Mouse (Mus musculus) G1E (cell line): ENCODE results near the gene Hcar2. TPM values are rescaled to one million over a fixed set of nuclear protein-coding genes. Genes with fewer than 3 reads are reported as not detected.

Source experiments
- ATAC-seq: 2 replicates; pipeline ENCODE4 v1.8.0; 2016; ENCODE audit warnings: mild to moderate bottlenecking; ENCODE audit not compliant: insufficient number of reproducible peaks, poor library complexity, low FRiP score, severe bottlenecking; ENCODE audit errors: extremely low read depth
- DNase-seq: peaks from one replicate; pipeline ENCODE4 v3.0.0; 2012; ENCODE audit warnings: low spot score
- H3K27me3 ChIP-seq: 2 replicates; pipeline ENCODE4 v1.6.1; 2012; ENCODE audit warnings: mild to moderate bottlenecking, low read length, inconsistent platforms; ENCODE audit not compliant: insufficient read depth
- H3K36me3 ChIP-seq: replicated peaks from 2 replicates; pipeline ENCODE3; 2012; ENCODE audit warnings: mild to moderate bottlenecking, inconsistent platforms
- H3K4me1 ChIP-seq: 2 replicates; pipeline ENCODE4 v1.6.1; 2012; ENCODE audit warnings: low read depth, low read length, inconsistent platforms, mixed read lengths; ENCODE audit not compliant: insufficient read depth
- H3K4me3 ChIP-seq: 2 replicates; pipeline ENCODE4 v1.5.1; 2012; ENCODE audit warnings: low read depth, mild to moderate bottlenecking, inconsistent platforms, low read length, moderate library complexity, mixed read lengths
- H3K9me3 ChIP-seq: replicated peaks from 2 replicates; pipeline ENCODE4 v1.6.1; 2012; ENCODE audit warnings: inconsistent platforms
- CTCF ChIP-seq: IDR thresholded peaks from 2 replicates; pipeline ENCODE4 v1.5.1; 2012; ENCODE audit warnings: low read depth, low read length, inconsistent platforms, mixed read lengths
- GATA1 ChIP-seq: IDR thresholded peaks from 2 replicates; pipeline ENCODE4 v1.6.1; 2012; ENCODE audit warnings: borderline replicate concordance, low read length, inconsistent platforms, mixed read lengths
- GATA2 ChIP-seq: IDR thresholded peaks from 2 replicates; pipeline ENCODE4 v1.6.1; 2012; ENCODE audit warnings: low read depth, low read length, inconsistent platforms, borderline replicate concordance
- POLR2AphosphoS5 ChIP-seq: IDR thresholded peaks from 2 replicates; pipeline ENCODE4 v1.6.1; 2012; ENCODE audit warnings: low read depth, low read length, inconsistent platforms; ENCODE audit not compliant: insufficient replicate concordance
- TAL1 ChIP-seq: conservative IDR thresholded peaks from 2 replicates; pipeline ENCODE4 v1.6.1; 2012; ENCODE audit warnings: low read depth, low read length, inconsistent platforms, mixed read lengths
- polyA plus RNA-seq: library from polyadenylated mRNA; stranded (reverse); fragments of >175 nt; gene quantifications from 2 replicates; pipeline ENCODE4 v1.2.3, GENCODE M21; 2012
- total RNA-seq, 2 experiments: library from RNA; stranded (forward) in 1 of 2; stranded (reverse) in 1 of 2; fragments of 200-1000 nt in 1 of 2; fragments of >200 nt in 1 of 2; fragmentation: Nextera tagmentation in 1 of 2; gene quantifications; 2 replicates each; pipeline ENCODE4 v1.2.3; 2014 to 2017

Gene Hcar2
- total and polyA plus RNA-seq, 3 experiments = 0.22 TPM; not detected in 2

- no peak for DNase-seq
- TF ChIP-seq GATA2 (no peak), TAL1 (no peak), GATA1 (no peak), POLR2AphosphoS5 (no peak), CTCF (no peak)
- H3K27me3 ChIP-seq = peaks cover 7% of the 10 kb centered on the region
- no peak for ATAC-seq
- H3K4me3 ChIP-seq = no peak overlapping the region
- H3K4me1 ChIP-seq = no peaks in the 10 kb centered on the region
- no peaks in the 10 kb centered on the region; the same call in 1 of the 2 replicates for H3K9me3 ChIP-seq
- peaks cover 4% of the 10 kb centered on the region for H3K36me3 ChIP-seq
These were observed 33.0 kb downstream of the Hcar2 start for GRCm38 (mm10) chr5:123832309-123832708.

- no peak for ATAC-seq
- TF ChIP-seq GATA2 = no peak
These were observed 37.6 kb downstream of the Hcar2 start for GRCm38 (mm10) chr5:123827659-123828091.

GRCm38 (mm10) chr5:123822706-123823105 is 42.6 kb downstream of the Hcar2 start:
- Histone ChIP-seq H3K36me3 (peaks cover 70% of the 10 kb centered on the region), H3K4me3 (no peak overlapping the region), H3K27me3 (no peaks in the 10 kb centered on the region), H3K4me1 (no peaks in the 10 kb centered on the region), H3K9me3 (no peaks in the 10 kb centered on the region)
- DNase-seq (no peak), ATAC-seq (no peak)
- TF ChIP-seq POLR2AphosphoS5 (no peak), GATA2 (no peak), GATA1 (no peak), CTCF (no peak), TAL1 (no peak)

More at GRCm38 (mm10) chr5:123827659-123828091, 37.6 kb downstream of the Hcar2 start:
- Histone ChIP-seq H3K27me3 (no peaks in the 10 kb centered on the region), H3K36me3 (peaks cover 25% of the 10 kb centered on the region), H3K4me1 (no peaks in the 10 kb centered on the region), H3K4me3 (no peak overlapping the region), H3K9me3 (no peaks in the 10 kb centered on the region)
- no peak for DNase-seq

GRCm38 (mm10) chr5:123821264-123821571 is 44.1 kb downstream of the Hcar2 start:
- TF ChIP-seq GATA1 (no peak), POLR2AphosphoS5 (no peak), CTCF (no peak), TAL1 (no peak), GATA2 (no peak)

GRCm38 (mm10) chr5:123820501-123821263 is 44.6 kb downstream of the Hcar2 start:
- Histone ChIP-seq H3K4me1 (no peaks in the 10 kb centered on the region), H3K4me3 (no peak overlapping the region), H3K27me3 (no peaks in the 10 kb centered on the region), H3K9me3 (no peaks in the 10 kb centered on the region), H3K36me3 (peaks cover 86% of the 10 kb centered on the region)
- no peak for DNase-seq
- no peak for ATAC-seq
- TF ChIP-seq TAL1 (no peak), GATA1 (no peak), CTCF (no peak), POLR2AphosphoS5 (no peak), GATA2 (no peak)

More at GRCm38 (mm10) chr5:123821264-123821571, 44.1 kb downstream of the Hcar2 start:
- Histone ChIP-seq H3K4me1 (no peaks in the 10 kb centered on the region), H3K36me3 (peaks cover 80% of the 10 kb centered on the region), H3K4me3 (no peak overlapping the region), H3K9me3 (no peaks in the 10 kb centered on the region), H3K27me3 (no peaks in the 10 kb centered on the region)
- no peak for DNase-seq
- no peak for ATAC-seq

- Histone ChIP-seq H3K4me3 (no peak overlapping the region), H3K27me3 (no peaks in the 10 kb centered on the region), H3K4me1 (no peaks in the 10 kb centered on the region), H3K9me3 (no peaks in the 10 kb centered on the region), H3K36me3 (peaks cover 95% of the 10 kb centered on the region)
- no peak for ATAC-seq
- TF ChIP-seq GATA2 (no peak), TAL1 (no peak), CTCF (no peak), GATA1 (no peak), POLR2AphosphoS5 (no peak)
- DNase-seq = no peak
These were observed 46.2 kb downstream of the Hcar2 start for GRCm38 (mm10) chr5:123818941-123819577.
